Mouse (Mus musculus) forebrain, embryonic 16.5 days (tissue): ENCODE results near the gene Lrrc20. TPM values are rescaled to one million over a fixed set of nuclear protein-coding genes. Genes with fewer than 3 reads are reported as not detected.
"Not testable (repeated sequence)": the region's sequence is repeated elsewhere in the genome, so short reads cannot be mapped to it uniquely, and the experiment has no call there.

Source experiments
- ATAC-seq: fragments of 200-750 bp; cut with Nextera tagmentation; 2 replicates; pipeline ENCODE4 v1.8.0; 2017; ENCODE audit warnings: mild to moderate bottlenecking, moderate library complexity
- H3K27ac ChIP-seq: fragments of 300-500 bp; sonication (generic); 2 replicates; pipeline ENCODE4 v1.5.1; 2014; ENCODE audit warnings: low read length, control low read depth
- H3K27me3 ChIP-seq: fragments of 300-500 bp; sonication (generic); replicated peaks from 2 replicates; pipeline ENCODE4 v1.6.1; 2014; ENCODE audit warnings: low read length; ENCODE audit not compliant: control insufficient read depth, insufficient read depth
- H3K36me3 ChIP-seq: fragments of 300-500 bp; sonication (generic); 2 replicates; pipeline ENCODE4 v1.6.1; 2014; ENCODE audit not compliant: control insufficient read depth, insufficient read depth
- H3K4me1 ChIP-seq: fragments of 300-500 bp; sonication (generic); replicated peaks from 2 replicates; pipeline ENCODE4 v1.6.1; 2014; ENCODE audit warnings: low read length; ENCODE audit not compliant: control insufficient read depth, insufficient read depth
- H3K4me2 ChIP-seq: fragments of 300-500 bp; sonication (generic); 2 replicates; pipeline ENCODE4 v1.6.1; 2014; ENCODE audit warnings: mild to moderate bottlenecking, low read length, control low read depth
- H3K4me3 ChIP-seq: fragments of 300-500 bp; sonication (generic); replicated peaks from 2 replicates; pipeline ENCODE4 v1.5.1; 2014; ENCODE audit warnings: mild to moderate bottlenecking, low read length, control low read depth
- H3K9ac ChIP-seq: fragments of 300-500 bp; sonication (generic); replicated peaks from 2 replicates; pipeline ENCODE4 v1.6.1; 2014; ENCODE audit warnings: low read depth, low read length, control low read depth
- H3K9me3 ChIP-seq: fragments of 300-500 bp; sonication (generic); 2 replicates; pipeline ENCODE4 v1.6.1; 2016; ENCODE audit warnings: low read length; ENCODE audit not compliant: control insufficient read depth
- WGBS: fragments of 180-500 bp; shearing (Covaris S2); extraction: QIAGEN DNeasy Blood & Tissue Kit; methylation state at CpG from one replicate; pipeline ENCODE4 v1.1.7; 2014; 5-methylcytosine and 5-hydroxymethylcytosine counted together
- polyA plus RNA-seq: library from polyadenylated mRNA; unstranded; fragments of >200 nt; fragmentation: Nextera tagmentation; extraction: Ambion mirVana; gene quantifications from 2 replicates; pipeline ENCODE4 v1.2.1, GENCODE M21; 2015

Lrrc20 gene
- polyA plus RNA-seq, 1 experiment from 2014 or later: 25.7 TPM

DNA sequence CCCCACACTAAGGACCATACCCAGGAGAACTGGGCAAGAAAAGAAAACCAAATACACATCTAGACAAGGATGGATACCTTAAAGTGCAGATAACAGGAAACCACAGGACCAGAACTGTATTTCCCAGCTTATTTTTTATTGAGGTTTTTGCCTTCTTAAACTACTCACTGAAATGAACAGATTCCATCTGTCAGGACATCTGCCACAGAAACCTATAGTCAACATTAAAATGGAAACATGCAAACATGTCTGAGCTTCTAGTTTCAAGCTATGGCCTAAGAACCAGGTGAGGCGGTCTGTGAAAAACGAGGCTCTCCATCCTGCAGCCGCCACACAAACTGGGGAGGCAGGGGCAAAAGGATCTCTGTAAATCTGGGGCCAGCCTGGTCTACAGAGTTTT is 30.6 kb upstream of the Lrrc20 start:
- no peak overlapping the region for H3K4me3 ChIP-seq
- no peaks in the 10 kb centered on the region; the same call in 1 of the 2 replicates for H3K36me3 ChIP-seq
- no peak overlapping the region for H3K9ac ChIP-seq
- WGBS: 73% methylated on average over 3 of the region's 3 CpGs
- no peak overlapping the region for H3K27ac ChIP-seq
- H3K9me3 ChIP-seq: no peaks in the 10 kb centered on the region
- ATAC-seq: no peak
- H3K4me2 ChIP-seq: no peak overlapping the region
- no peaks in the 10 kb centered on the region for H3K27me3 ChIP-seq
- H3K4me1 ChIP-seq: peaks cover 39% of the 10 kb centered on the region

DNA sequence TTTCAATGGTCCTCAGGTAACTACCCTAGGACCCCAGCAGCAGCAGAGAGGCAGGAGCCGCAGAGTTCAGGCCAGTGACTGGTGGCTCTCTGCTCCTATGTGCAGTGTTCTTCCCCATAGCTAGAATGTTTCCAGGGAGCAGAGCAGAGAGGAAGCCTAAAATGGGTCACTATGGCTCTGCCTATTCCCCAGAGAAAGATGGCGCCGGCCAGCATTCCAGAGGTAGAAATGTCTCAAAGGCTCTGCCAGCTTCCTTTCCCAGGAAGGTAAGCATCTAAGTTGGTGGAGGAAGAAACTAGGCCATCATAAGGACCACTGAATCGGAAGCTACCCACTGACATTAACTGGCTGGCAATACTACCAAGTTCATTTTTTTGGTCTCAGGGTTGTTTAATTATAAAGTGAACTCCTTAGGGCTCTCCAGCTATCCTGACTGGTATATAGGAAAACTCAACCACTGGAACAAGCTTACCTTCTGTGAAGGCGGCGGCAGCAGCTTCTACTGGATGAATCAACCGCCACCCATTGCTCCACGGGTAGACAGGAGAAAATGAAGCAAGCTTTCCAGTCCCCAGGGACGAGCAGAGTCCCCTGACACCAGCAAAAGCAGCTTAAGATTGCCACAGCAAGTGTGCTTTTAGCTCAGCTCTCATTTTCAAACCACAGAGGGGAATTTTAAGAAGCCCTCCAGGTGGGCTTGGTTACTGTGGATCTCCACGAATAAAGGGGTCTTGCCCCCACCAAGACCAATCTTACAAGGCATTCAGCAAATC is 27.8 kb upstream of the Lrrc20 start:
- H3K9me3 ChIP-seq: no peaks in the 10 kb centered on the region
- H3K27ac ChIP-seq: no peak overlapping the region
- no peak overlapping the region for H3K9ac ChIP-seq
- no peak overlapping the region for H3K4me2 ChIP-seq
- H3K4me1 ChIP-seq: peaks cover 52% of the 10 kb centered on the region
- ATAC-seq: no peak
- WGBS: 78% methylated on average over 10 of the region's 10 CpGs
- no peak overlapping the region for H3K4me3 ChIP-seq
- H3K36me3 ChIP-seq: no peaks in the 10 kb centered on the region
- no peaks in the 10 kb centered on the region for H3K27me3 ChIP-seq

DNA sequence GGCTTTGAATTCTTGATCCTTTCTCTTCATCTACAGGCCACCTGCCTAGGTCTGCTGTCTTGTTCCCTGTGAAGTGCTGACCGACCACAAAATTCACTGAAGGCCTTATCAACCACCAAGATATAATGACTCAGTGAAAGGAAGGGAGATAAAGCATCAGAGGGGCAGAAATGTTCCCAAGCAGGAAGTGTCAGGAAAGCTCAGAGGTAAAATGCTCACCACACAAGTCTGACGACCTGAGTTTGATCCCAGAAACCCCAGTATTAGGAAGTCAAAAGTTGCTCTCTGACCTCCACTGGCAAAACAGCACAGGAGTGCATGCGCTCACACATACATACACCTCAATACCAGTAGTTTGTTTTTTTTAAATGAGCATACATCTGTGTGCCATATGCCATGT is 26.8 kb upstream of the Lrrc20 start:
- Histone ChIP-seq H3K27ac (no peak overlapping the region), H3K4me3 (no peak overlapping the region), H3K9ac (no peak overlapping the region), H3K27me3 (no peaks in the 10 kb centered on the region), H3K36me3 (no peaks in the 10 kb centered on the region), H3K9me3 (no peaks in the 10 kb centered on the region), H3K4me2 (no peak overlapping the region), H3K4me1 (peaks cover 46% of the 10 kb centered on the region)
- 79% methylated on average over 3 of the region's 3 CpGs for WGBS
- no peak for ATAC-seq

DNA sequence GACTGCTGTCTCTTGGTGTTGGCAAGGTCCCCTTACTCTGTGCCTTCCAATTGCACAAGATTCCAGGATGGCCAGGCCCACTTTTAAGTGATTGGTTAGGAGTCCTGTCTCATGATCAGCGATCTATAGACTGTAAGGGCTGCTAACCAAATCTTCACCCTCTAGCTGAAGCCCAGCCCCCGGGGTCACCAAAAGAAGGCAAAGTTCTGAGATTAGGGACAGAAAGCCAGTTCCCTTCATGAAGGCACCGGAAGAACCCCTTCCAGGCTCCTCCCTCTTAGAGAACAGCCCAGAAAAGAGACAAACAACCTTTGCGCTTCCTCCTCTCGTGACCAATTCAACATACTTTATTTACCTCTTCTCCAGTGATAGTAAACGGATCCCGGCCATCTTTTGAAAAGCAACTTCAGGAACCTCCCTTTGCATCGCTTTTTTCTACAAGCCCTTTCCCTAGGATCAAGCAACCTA is 24.1 kb upstream of the Lrrc20 start:
- Histone ChIP-seq H3K9ac (peak overlapping the region; percentile 96), H3K27ac (peak overlapping the region; percentile 81), H3K4me1 (peaks cover 31% of the 10 kb centered on the region), H3K4me3 (peak overlapping the region; percentile 100), H3K9me3 (no peaks in the 10 kb centered on the region), H3K27me3 (no peaks in the 10 kb centered on the region), H3K36me3 (no peaks in the 10 kb centered on the region), H3K4me2 (peak overlapping the region; percentile 93)
- 4% methylated on average over 8 of the region's 8 CpGs for WGBS
- no peak for ATAC-seq

DNA sequence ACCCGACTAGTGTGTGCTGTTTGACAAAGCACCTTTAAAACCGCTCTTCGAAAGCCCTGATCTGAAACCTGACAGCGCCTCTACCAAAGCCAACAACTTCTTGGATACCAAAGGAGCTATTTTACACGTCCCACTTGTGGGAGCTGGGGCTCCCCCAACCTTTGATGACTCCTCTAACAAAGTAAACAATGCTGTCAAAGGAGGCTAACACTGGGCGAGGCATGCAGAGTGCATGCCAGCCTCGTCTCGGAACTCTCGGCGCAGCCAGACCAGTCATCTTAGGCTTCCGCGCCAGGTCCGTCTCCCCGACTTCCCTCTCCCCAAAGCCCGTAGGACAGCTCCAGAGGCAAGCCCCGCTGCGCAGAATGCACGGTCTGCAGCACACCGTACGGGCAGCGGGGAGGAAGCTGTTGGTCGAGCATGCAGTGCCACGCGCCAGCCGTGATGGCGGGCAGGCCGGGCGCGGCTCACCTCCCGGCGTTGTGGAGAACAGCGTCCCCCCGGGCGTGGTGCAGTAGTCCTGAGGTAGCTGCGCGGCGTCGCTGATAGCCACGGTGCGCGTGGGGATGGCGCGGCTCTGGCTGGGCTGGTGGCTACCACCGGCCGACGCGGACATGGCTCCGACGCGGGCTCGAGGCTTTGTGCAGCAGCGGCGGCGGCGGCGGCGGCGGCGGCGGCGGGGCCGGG is 23.5 kb upstream of the Lrrc20 start:
- under 1% methylated on average over 57 of the region's 62 CpGs for WGBS
- Histone ChIP-seq H3K9ac (peak overlapping the region; percentile 96), H3K27ac (peak overlapping the region; percentile 81), H3K4me1 (peaks cover 31% of the 10 kb centered on the region), H3K9me3 (no peaks in the 10 kb centered on the region), H3K4me3 (peak overlapping the region; percentile 100), H3K4me2 (peak overlapping the region; percentile 93), H3K27me3 (no peaks in the 10 kb centered on the region), H3K36me3 (no peaks in the 10 kb centered on the region)
- ATAC-seq: peak; percentile 59

DNA sequence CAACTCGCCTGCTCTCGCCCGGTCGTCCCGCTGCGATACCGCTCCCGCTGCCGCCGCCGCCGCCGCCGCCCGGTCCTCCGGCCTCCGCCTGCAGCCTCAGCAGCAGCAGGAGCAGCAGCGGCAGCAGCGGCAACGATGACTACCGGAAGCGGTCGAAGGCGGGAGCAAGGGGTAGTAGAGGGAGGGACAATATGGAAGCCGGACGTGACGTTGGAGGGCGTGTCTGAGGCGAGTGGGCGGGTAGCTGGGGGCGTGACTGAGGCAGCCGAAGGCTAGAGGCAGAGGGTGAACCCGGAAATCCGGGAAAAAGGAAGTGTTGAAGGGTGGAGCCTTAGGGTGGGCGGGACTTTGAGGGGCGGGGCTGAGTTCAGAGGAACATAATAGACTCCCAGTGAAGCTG is 23.0 kb upstream of the Lrrc20 start, which contains the start of gene Eif4ebp2:
TSS of gene Eif4ebp2 (minus strand) at position 17 of the 400 bp plus-strand sequence.
- H3K4me3 ChIP-seq: peak within 1 kb of the TSS; percentile 100
- H3K9ac ChIP-seq: peak within 1 kb of the TSS; percentile 96
- H3K4me2 ChIP-seq: peak within 1 kb of the TSS; percentile 93
- peak; percentile 98 for ATAC-seq
- H3K27ac ChIP-seq: peak within 1 kb of the TSS; percentile 81
- no peaks in the 10 kb centered on the region for H3K36me3 ChIP-seq
- peaks cover 27% of the 10 kb centered on the region for H3K4me1 ChIP-seq
- no peaks in the 10 kb centered on the region for H3K9me3 ChIP-seq
- H3K27me3 ChIP-seq: no peaks in the 10 kb centered on the region
- under 1% methylated on average over 34 of the region's 36 CpGs for WGBS

DNA sequence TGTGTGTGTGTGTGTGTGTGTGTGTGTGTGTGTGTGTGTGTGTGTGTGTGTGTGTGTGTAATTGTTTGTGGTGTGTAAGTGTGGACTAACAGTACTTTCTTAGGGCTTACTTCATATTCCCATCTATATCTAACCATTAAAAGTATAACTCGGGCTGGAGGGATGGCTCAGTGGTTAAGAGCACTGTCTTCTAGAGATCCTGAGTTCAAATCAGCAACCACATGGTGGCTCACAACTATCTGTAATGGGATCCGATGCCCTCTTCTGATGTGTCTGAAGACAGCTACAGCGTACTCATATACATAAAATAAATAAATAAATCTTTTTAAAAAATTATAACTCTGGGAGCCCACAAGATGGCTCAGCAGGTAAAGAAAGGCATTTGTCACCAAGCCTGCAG is 22.4 kb upstream of the Lrrc20 start:
- peaks cover 22% of the 10 kb centered on the region for H3K4me1 ChIP-seq
- H3K36me3 ChIP-seq, H3K9me3 ChIP-seq, H3K27me3 ChIP-seq, H3K4me2 ChIP-seq, H3K9ac ChIP-seq, H3K4me3 ChIP-seq, H3K27ac ChIP-seq: not testable (repeated sequence)
- 0 out of 2 replicates have a peak, but pooled peaks have one; percentile 8 for ATAC-seq
- 71% methylated on average over 3 of the region's 3 CpGs for WGBS

DNA sequence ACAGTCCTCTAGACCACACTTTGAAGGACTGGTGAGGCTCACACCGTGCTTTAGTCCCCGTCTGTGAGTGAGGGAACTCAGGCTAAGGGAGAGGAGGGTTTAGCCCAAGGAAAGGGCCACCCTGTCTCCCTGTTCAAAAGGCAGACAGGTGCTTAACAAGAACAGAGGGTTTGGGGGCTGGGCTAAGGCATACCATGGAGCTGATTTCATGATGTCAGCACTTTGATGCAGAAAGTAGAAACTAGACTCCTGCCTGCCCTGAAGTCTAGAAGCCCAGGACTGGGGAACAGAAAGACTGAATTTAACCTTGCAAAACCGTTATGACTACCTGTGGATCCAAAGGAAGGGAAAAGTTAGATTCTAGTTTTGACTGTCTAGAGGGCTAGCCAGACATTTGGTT is 18.4 kb upstream of the Lrrc20 start:
- H3K27me3 ChIP-seq: no peaks in the 10 kb centered on the region

DNA sequence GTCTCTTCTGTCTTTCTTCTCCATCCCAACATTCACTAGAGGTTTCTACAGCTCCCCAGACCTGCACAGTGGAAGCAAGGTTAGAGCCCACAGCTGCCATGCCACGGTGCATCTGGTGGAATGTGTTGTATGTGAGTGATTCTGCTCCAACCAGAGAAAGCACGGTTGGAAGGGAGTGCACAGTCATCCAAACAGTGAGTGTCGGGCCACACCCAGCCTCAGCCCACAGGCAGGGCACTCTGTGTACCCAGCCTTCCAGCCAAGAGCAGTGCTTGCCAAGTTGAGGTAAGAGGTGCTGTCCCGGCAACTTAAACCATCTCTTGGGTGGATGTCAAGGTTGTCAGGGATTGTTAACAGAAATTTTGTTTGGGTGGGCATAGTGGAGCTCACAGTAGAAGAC is 10.6 kb upstream of the Lrrc20 start:
- Histone ChIP-seq H3K27me3 (no peaks in the 10 kb centered on the region), H3K4me2 (no peak overlapping the region), H3K4me1 (no peaks in the 10 kb centered on the region), H3K27ac (no peak overlapping the region), H3K36me3 (no peaks in the 10 kb centered on the region), H3K9ac (no peak overlapping the region), H3K4me3 (no peak overlapping the region), H3K9me3 (no peaks in the 10 kb centered on the region)
- WGBS: 95% methylated on average over 4 of the region's 4 CpGs
- ATAC-seq: no peak

More for the DNA sequence above, 18.4 kb upstream of the Lrrc20 start:
- ATAC-seq: no peak
- Histone ChIP-seq H3K27ac (no peak overlapping the region), H3K9me3 (no peaks in the 10 kb centered on the region), H3K9ac (no peak overlapping the region), H3K4me3 (no peak overlapping the region), H3K4me1 (no peaks in the 10 kb centered on the region), H3K4me2 (no peak overlapping the region), H3K36me3 (no peaks in the 10 kb centered on the region)
- 62% methylated on average over 3 of the region's 3 CpGs for WGBS
